Mouse (Mus musculus) lung, postnatal 0 days (tissue): Measurements from ENCODE around the gene Gtf2ird1.

Experiments
- CTCF ChIP-seq: IDR thresholded peaks from 2 replicates; pipeline ENCODE4 v1.5.1; 2016; ENCODE audit warnings: antibody characterized with exemption, mild to moderate bottlenecking
- EP300 ChIP-seq: IDR thresholded peaks from 2 replicates; pipeline ENCODE4 v1.6.1; 2016; ENCODE audit warnings: antibody characterized with exemption, mild to moderate bottlenecking, control low read depth

DNA sequence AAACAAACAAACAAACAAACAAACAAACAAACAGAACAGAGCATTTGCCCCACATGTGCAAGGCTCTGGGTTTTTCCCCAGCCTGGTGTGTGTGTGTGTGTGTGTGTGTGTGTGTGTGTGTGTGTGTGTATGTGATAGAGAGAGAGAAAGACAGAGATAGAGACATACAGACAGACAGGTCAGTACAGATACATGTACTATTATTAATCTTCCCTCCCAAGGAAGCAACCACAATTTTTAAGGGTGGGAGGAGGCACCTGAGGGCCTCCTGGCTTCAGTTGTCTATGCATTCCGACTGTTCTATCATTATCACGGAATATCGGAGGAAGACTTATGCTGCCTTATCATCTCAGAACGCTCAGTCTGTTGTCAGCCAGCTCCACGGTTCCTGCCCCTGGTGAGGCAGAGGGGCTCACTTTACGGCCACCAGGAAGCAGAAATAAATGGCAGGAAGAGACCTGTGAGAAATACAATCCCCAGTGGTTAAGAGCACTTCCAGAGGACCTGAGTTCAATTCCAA, 128.0 kb downstream of the Gtf2ird1 start:
- no peak for TF ChIP-seq CTCF
- TF ChIP-seq EP300: no peak
